Comparison of ENCODE assay signal across 23 mouse cellular contexts in genomic region chr10:92937741-92938285, GRCm38 (mm10).
DNase-seq lines count a peak whose midpoint lies in the region; ATAC-seq and TF ChIP-seq lines count a peak whose summit lies in the region.
"Had no signal": no experiment of that assay in that cellular context is flagged by ENCODE, and none has a peak within 500 bp of the region (broad histone marks: within the 10 kb centered on the region; RNA-seq: fewer than 3 reads in every experiment).

No protein-coding gene starts in this region.

- no peaks in the 10 kb centered on the region for H3K79me2 ChIP-seq in CH12.LX (replicated peaks; ENCODE audit: control insufficient read depth, extremely low read depth, insufficient read depth, poor library complexity, severe bottlenecking)

- no peaks in the 10 kb centered on the region for H3K27me3 ChIP-seq in CH12.LX (replicated peaks)
- no peaks in the 10 kb centered on the region for H3K27me3 ChIP-seq in limb, embryonic 13.5 days
- H3K27me3 ChIP-seq: embryonic facial prominence, embryonic 15.5 days; hindbrain, embryonic 15.5 days; intestine, embryonic 15.5 days; midbrain, embryonic 15.5 days; neural tube, embryonic 15.5 days had no signal

- peak; percentile 3 for DNase-seq in adrenal gland, postnatal 25 days
- no peak for DNase-seq in adrenal gland, postnatal 36 days
- peak; percentile 3 to 6 for DNase-seq in heart, adult 9 months (ENCODE audit: low spot score in 2 of 2)
- no peak for DNase-seq in heart, postnatal 4 days
- peak; percentile 49 for DNase-seq in CH12.LX (ENCODE audit: extremely low read depth)
- DNase-seq: B cell, adult 2 months; cerebellum, adult 9-11 months; heart, postnatal 10 days; kidney, adult 9 months; lung, adult 18-20 months; lung, postnatal 14 days had no signal

- TF ChIP-seq POLR2A in CH12.LX (IDR thresholded peaks at IDR 0.05; ENCODE audit: low read depth, low read length), result no peak

- dilution Hi-C loops in CH12.LX (cut with MboI; ENCODE audit: extremely low pct_ligation_motif_present, extremely low pct_unique_long_range_greater_than_20kb, low sequenced_read_pairs), result no loop called here

- TF ChIP-seq EP300 in CH12.LX (IDR thresholded peaks at IDR 0.05; ENCODE audit: low read length), result no peak

- peaks cover 0 to 28% of the 10 kb centered on the region in 2 experiments; a peak in 2 of 4 replicates for H3K4me1 ChIP-seq in CH12.LX (ENCODE audit: control insufficient read depth in 1 of 2, insufficient read depth in 2 of 2)
- peaks cover 27% of the 10 kb centered on the region for H3K4me1 ChIP-seq in limb, embryonic 13.5 days
- H3K4me1 ChIP-seq: intestine, embryonic 15.5 days had no signal

- H3K27ac ChIP-seq in CH12.LX (ENCODE audit: insufficient read depth, low read depth), result no peak overlapping the region
- no peak overlapping the region; the same call in 1 of the 2 replicates for H3K27ac ChIP-seq in limb, embryonic 13.5 days
- H3K27ac ChIP-seq: embryonic facial prominence, embryonic 15.5 days; heart, embryonic 10.5 days; hindbrain, embryonic 15.5 days; intestine, embryonic 15.5 days; layer of hippocampus, adult 2 months; midbrain, embryonic 15.5 days; neural tube, embryonic 15.5 days had no signal

- no peak overlapping the region for H3K4me3 ChIP-seq in CH12.LX (replicated peaks in 1 of 3; ENCODE audit: low read depth in 2 of 3, low read length in 2 of 3, poor library complexity in 1 of 3)
- no peak overlapping the region for H3K4me3 ChIP-seq in limb, embryonic 13.5 days
- H3K4me3 ChIP-seq: embryonic facial prominence, embryonic 15.5 days; heart, embryonic 10.5 days; hindbrain, embryonic 15.5 days; intestine, embryonic 15.5 days; layer of hippocampus, adult 2 months; midbrain, embryonic 15.5 days; myocyte; neural tube, embryonic 15.5 days had no signal

- no peaks in the 10 kb centered on the region for H3K36me3 ChIP-seq in CH12.LX (replicated peaks in 1 of 2; ENCODE audit: control insufficient read depth in 1 of 2, insufficient read depth in 1 of 2, low read length in 1 of 2)
- H3K36me3 ChIP-seq in limb, embryonic 13.5 days, result no peaks in the 10 kb centered on the region
- H3K36me3 ChIP-seq: embryonic facial prominence, embryonic 15.5 days; heart, embryonic 10.5 days; hindbrain, embryonic 15.5 days; intestine, embryonic 15.5 days; midbrain, embryonic 15.5 days; neural tube, embryonic 15.5 days had no signal

- TF ChIP-seq CTCF in CH12.LX (conservative IDR thresholded peaks at IDR 0.05 in 1 of 2, IDR thresholded peaks at IDR 0.05 in 1 of 2; ENCODE audit: low read depth in 2 of 2, low read length in 2 of 2), result no peak

- in situ Hi-C loops in CH12.LX (cut with MboI; ENCODE audit: low pct_ligation_motif_present, low pct_unique_long_range_greater_than_20kb, low sequenced_read_pairs), result no loop called here

- H3K4me2 ChIP-seq in CH12.LX (ENCODE audit: insufficient read depth, low read depth, poor library complexity, severe bottlenecking), result peak overlapping the region; percentile 56
- H3K4me2 ChIP-seq in limb, embryonic 13.5 days (replicated peaks), result peak overlapping the region; percentile 21; the same call in 1 of the 2 replicates
- H3K4me2 ChIP-seq: embryonic facial prominence, embryonic 15.5 days; hindbrain, embryonic 15.5 days; intestine, embryonic 15.5 days; liver, embryonic 11.5 days; midbrain, embryonic 15.5 days; neural tube, embryonic 15.5 days had no signal

- 31% methylated on average over 10 of the region's 10 CpGs for WGBS in limb, embryonic 13.5 days

- H3K9me3 ChIP-seq in CH12.LX (replicated peaks; ENCODE audit: low read length), result no peaks in the 10 kb centered on the region
- no peaks in the 10 kb centered on the region for H3K9me3 ChIP-seq in limb, embryonic 13.5 days
- H3K9me3 ChIP-seq: embryonic facial prominence, embryonic 15.5 days; heart, embryonic 10.5 days; hindbrain, embryonic 15.5 days; intestine, embryonic 15.5 days; midbrain, embryonic 15.5 days; neural tube, embryonic 15.5 days had no signal

- no peak for ATAC-seq in limb, embryonic 13.5 days (ENCODE audit: low FRiP score, low read depth)
- ATAC-seq in megakaryocyte-erythroid progenitor cell, adult 5-6 weeks (replicated peaks; ENCODE audit: low FRiP score, low TSS enrichment, poor library complexity, severe bottlenecking), result no peak
- ATAC-seq: forebrain, embryonic 16.5 days; intestine, embryonic 15.5 days; midbrain, embryonic 15.5 days had no signal

- H3K9ac ChIP-seq in CH12.LX (ENCODE audit: insufficient read depth, low read depth), result no peak overlapping the region
- no peak overlapping the region for H3K9ac ChIP-seq in limb, embryonic 13.5 days
- H3K9ac ChIP-seq: embryonic facial prominence, embryonic 15.5 days; hindbrain, embryonic 15.5 days; intestine, embryonic 15.5 days; midbrain, embryonic 15.5 days; neural tube, embryonic 15.5 days had no signal

- TF ChIP-seq RAD21 in CH12.LX (IDR thresholded peaks at IDR 0.05; ENCODE audit: low read depth, low read length), result no peak

TF ChIP-seq in CH12.LX, 34 proteins besides CTCF, POLR2A, EP300 and RAD21:
- TF ChIP-seq BHLHE40 (IDR thresholded peaks at IDR 0.05; ENCODE audit: low read depth, low read length), result peak; percentile 69
- no peak for TF ChIP-seq ZNF384 (IDR thresholded peaks at IDR 0.05; ENCODE audit: low read depth, low read length)
- TF ChIP-seq MAZ (IDR thresholded peaks at IDR 0.05; ENCODE audit: low read depth, low read length), result no peak
- no peak for TF ChIP-seq HCFC1 (IDR thresholded peaks at IDR 0.05; ENCODE audit: low read depth, low read length)
- no peak for TF ChIP-seq SMC3 (IDR thresholded peaks at IDR 0.05; ENCODE audit: low read depth, low read length)
- TF ChIP-seq IRF4 (IDR thresholded peaks at IDR 0.05; ENCODE audit: low read depth, low read length), result no peak
- TF ChIP-seq CHD1 (IDR thresholded peaks at IDR 0.05; ENCODE audit: low read depth, low read length), result no peak
- no peak for TF ChIP-seq UBTF (IDR thresholded peaks at IDR 0.05; ENCODE audit: low read depth, low read length)
- TF ChIP-seq ETS1 (conservative IDR thresholded peaks at IDR 0.05; ENCODE audit: low read depth, low read length), result no peak
- no peak for TF ChIP-seq SIN3A (IDR thresholded peaks at IDR 0.05; ENCODE audit: low read length)
- peak; percentile 63 for TF ChIP-seq USF2 (conservative IDR thresholded peaks at IDR 0.05; ENCODE audit: low read depth, low read length)
- TF ChIP-seq MEF2A (IDR thresholded peaks at IDR 0.05; ENCODE audit: borderline replicate concordance, low read depth, low read length), result no peak
- no peak for TF ChIP-seq MAX (IDR thresholded peaks at IDR 0.05; ENCODE audit: low read length)
- no peak for TF ChIP-seq KAT2A (IDR thresholded peaks at IDR 0.05; ENCODE audit: insufficient replicate concordance, low read length)
- no peak for TF ChIP-seq ELF1 (IDR thresholded peaks at IDR 0.05; ENCODE audit: low read depth, low read length)
- no peak for TF ChIP-seq MXI1 (IDR thresholded peaks at IDR 0.05; ENCODE audit: low read depth, low read length)
- TF ChIP-seq MAFK (IDR thresholded peaks at IDR 0.05; ENCODE audit: insufficient replicate concordance, low read length), result no peak
- TF ChIP-seq JUN (IDR thresholded peaks at IDR 0.05; ENCODE audit: insufficient read depth, low read depth, low read length), result no peak
- TF ChIP-seq RCOR1 (conservative IDR thresholded peaks at IDR 0.05; ENCODE audit: low read depth, low read length), result no peak
- no peak for TF ChIP-seq CHD2 (IDR thresholded peaks at IDR 0.05; ENCODE audit: low read length)
- TF ChIP-seq USF1 (IDR thresholded peaks at IDR 0.05; ENCODE audit: low read depth, low read length), result peak; percentile 70
- no peak for TF ChIP-seq ZMIZ1 (IDR thresholded peaks at IDR 0.05; ENCODE audit: low read depth, low read length)
- TF ChIP-seq TCF12 (IDR thresholded peaks at IDR 0.05; ENCODE audit: low read depth, low read length), result no peak

Comparison
In these comparisons a context has a peak if more than half of its experiments do, and no peak if none do; other contexts are left out.
1. DNase-seq: peak in adrenal gland, postnatal 25 days (single experiment), heart, adult 9 months (2 of 2) and CH12.LX (single experiment); none in adrenal gland, postnatal 36 days (0 of 2) and heart, postnatal 4 days (single experiment).